Mouse (Mus musculus) embryo, embryonic 9.5 days (tissue): ENCODE results near the gene Necap1.

Source experiments
- DNase-seq: peaks from one replicate; pipeline ENCODE4 v3.0.0-alpha.2; 2017; ENCODE audit errors: extremely low spot score

Gene Necap1

GRCm38 (mm10) chr6:122883603-122884002 lies 9.3 kb downstream of the Necap1 start:
- DNase-seq = no peak

GRCm38 (mm10) chr6:122889599-122889998 lies 15.3 kb downstream of the Necap1 start:
- DNase-seq = no peak

GRCm38 (mm10) chr6:122892442-122893049 lies 18.3 kb downstream of the Necap1 start:
- peak; percentile 55 for DNase-seq

- DNase-seq = no peak
Measured at GRCm38 (mm10) chr6:122919922-122920321, 45.6 kb downstream of the Necap1 start.

- DNase-seq = no peak
Measured at GRCm38 (mm10) chr6:122921451-122921850, 47.2 kb downstream of the Necap1 start, which contains the start of gene Clec4a1. Gene Clec4a1, plus strand, starts transcription at chr6:122921848.

GRCm38 (mm10) chr6:122934845-122935244 lies 60.6 kb downstream of the Necap1 start:
- DNase-seq = no peak
